Mouse (Mus musculus) embryonic fibroblast, embryonic 13.5 days (primary cell): Measurements from ENCODE around the gene Micall2. TPM values are rescaled to one million over a fixed set of nuclear protein-coding genes. Genes with fewer than 3 reads are reported as not detected.

Experiments used
- H3K27ac ChIP-seq: 2 replicates; pipeline ENCODE4 v1.5.1; 2012; ENCODE audit warnings: low read length, control low read depth, inconsistent platforms; ENCODE audit not compliant: insufficient read depth
- H3K4me1 ChIP-seq: 2 replicates; pipeline ENCODE4 v1.6.1; 2011; ENCODE audit warnings: low read length; ENCODE audit not compliant: control insufficient read depth, insufficient read depth
- H3K4me3 ChIP-seq: 2 replicates; pipeline ENCODE4 v1.5.1; 2011; ENCODE audit warnings: mild to moderate bottlenecking, control low read depth, low read length; ENCODE audit not compliant: insufficient read depth
- CTCF ChIP-seq: IDR thresholded peaks from 2 replicates; pipeline ENCODE4 v1.5.1; 2011; ENCODE audit warnings: mild to moderate bottlenecking, control low read depth, low read length, moderate library complexity, borderline replicate concordance; ENCODE audit not compliant: insufficient read depth
- POLR2A ChIP-seq: IDR thresholded peaks from 2 replicates; pipeline ENCODE4 v1.6.1; 2011; ENCODE audit warnings: low read depth, mild to moderate bottlenecking, control low read depth, low read length, moderate library complexity
- polyA plus RNA-seq: library from polyadenylated mRNA; stranded (reverse); fragments of >200 nt; gene quantifications from 2 replicates; pipeline ENCODE4 v1.2.4, GENCODE M21; 2011; ENCODE audit warnings: low read depth; ENCODE audit not compliant: missing spikeins, insufficient read length

Gene Micall2
- polyA plus RNA-seq, 1 experiment = 13.3 TPM

DNA sequence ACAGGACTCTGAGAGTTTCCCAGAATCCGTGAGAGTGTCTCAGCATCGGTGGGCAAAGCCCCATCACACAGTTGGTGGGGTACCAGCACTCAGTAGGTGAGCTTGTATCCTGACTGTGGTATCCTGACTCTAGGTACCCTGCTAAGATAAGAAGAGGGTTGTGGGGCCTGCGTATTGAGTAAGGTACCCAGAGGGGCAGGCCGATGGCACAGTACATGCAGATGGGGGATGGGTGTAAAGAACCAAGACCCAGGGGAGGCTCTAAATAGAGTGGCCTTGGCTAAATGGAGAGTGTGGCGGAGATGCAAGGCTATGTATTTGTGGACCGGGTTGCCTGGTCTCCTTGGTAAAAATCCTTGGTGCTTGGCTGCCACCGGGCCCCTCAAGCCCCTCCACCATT lies 77.3 kb downstream of the Micall2 start:
- no peaks in the 10 kb centered on the region for H3K4me1 ChIP-seq

DNA sequence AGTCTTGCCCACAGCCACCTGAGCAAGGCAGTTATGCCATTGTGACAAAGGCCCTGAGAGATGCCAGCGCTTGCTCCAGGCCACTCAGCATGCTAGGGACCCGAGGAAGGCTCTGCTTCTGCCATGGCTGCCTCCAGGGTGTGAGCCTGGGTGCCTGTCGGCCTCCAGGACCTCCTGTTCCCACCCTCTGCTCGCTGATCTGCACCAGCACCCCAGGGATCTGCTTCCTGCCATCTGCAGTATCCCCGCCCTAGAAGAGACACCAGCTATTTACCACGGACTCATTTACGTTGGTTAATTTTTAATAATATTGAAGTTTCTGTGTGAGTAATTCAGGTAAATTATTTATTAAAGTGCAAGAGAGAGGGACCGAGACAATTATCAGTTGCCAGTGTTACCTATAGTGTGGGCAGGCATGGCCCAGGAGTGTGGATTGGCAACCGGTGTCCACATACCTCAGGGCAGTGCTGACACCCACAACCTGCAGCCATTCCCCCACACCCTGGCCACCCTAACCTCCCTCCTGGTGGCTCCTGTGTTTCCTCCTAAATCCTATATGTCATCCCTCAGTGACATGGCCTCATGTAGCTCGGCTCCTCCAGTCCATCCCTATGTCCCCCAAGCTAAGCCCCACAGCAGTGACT lies 78.1 kb downstream of the Micall2 start:
- TF ChIP-seq POLR2A (no peak), CTCF (no peak)
- H3K4me3 ChIP-seq = no peak overlapping the region
- H3K4me1 ChIP-seq = no peaks in the 10 kb centered on the region
- H3K27ac ChIP-seq = no peak overlapping the region

More for the DNA sequence above, 77.3 kb downstream of the Micall2 start:
- Histone ChIP-seq H3K27ac (no peak overlapping the region), H3K4me3 (no peak overlapping the region)
- TF ChIP-seq POLR2A (no peak), CTCF (no peak)

Other genes with a start within 250 kb of the Micall2 start
- 0.33 TPM in 1 of 2 replicates, not detected in the other for gene Uncx, start 192.8 kb downstream of the Micall2 start, polyA plus RNA-seq
- gene Ints1, start 39.3 kb upstream of the Micall2 start, polyA plus RNA-seq = 40.0 and 43.6 TPM in 2 replicates
- 12.9 and 17.4 TPM in 2 replicates for gene Mafk, start 55.2 kb upstream of the Micall2 start, polyA plus RNA-seq
- not detected in 2 replicates for gene Tmem184a, start 83.6 kb upstream of the Micall2 start, polyA plus RNA-seq
- not detected in 2 replicates for gene Gm26938, start 90.1 kb upstream of the Micall2 start, polyA plus RNA-seq
- gene Psmg3, start 90.5 kb upstream of the Micall2 start, polyA plus RNA-seq = 15.3 and 15.8 TPM in 2 replicates
- 2.1 and 2.7 TPM in 2 replicates for gene Elfn1, start 171.6 kb upstream of the Micall2 start, polyA plus RNA-seq